Mouse (Mus musculus) E14TG2a.4 (cell line): Measurements from ENCODE around the gene Hist1h2ae.
A peak's percentile ranks its signal among the peaks of the same experiment; 100 is the strongest.
"Not testable (repeated sequence)": the region's sequence is repeated elsewhere in the genome, so short reads cannot be mapped to it uniquely, and the experiment has no call there.

Experiments used
- H3K27me3 ChIP-seq: 2 replicates; pipeline ENCODE4 v1.6.1; 2014; ENCODE audit warnings: low read length, control low read depth; ENCODE audit not compliant: insufficient read depth
- H3K36me3 ChIP-seq: 2 replicates; pipeline ENCODE4 v1.6.1; 2014; ENCODE audit warnings: low read length, control low read depth; ENCODE audit not compliant: insufficient read depth
- H3K4me1 ChIP-seq: replicated peaks from 2 replicates; pipeline ENCODE4 v1.6.1; 2014; ENCODE audit warnings: low read depth, low read length, control low read depth
- H3K4me3 ChIP-seq: replicated peaks from 2 replicates; pipeline ENCODE4 v1.5.1; 2014; ENCODE audit warnings: mild to moderate bottlenecking, low read length
- H3K9me3 ChIP-seq: 2 replicates; pipeline ENCODE4 v1.6.1; 2014; ENCODE audit warnings: low read length, control low read depth
- CTCF ChIP-seq: conservative IDR thresholded peaks from 2 replicates; pipeline ENCODE4 v1.5.1; 2014; ENCODE audit warnings: low read length
- NANOG ChIP-seq: IDR thresholded peaks from 2 replicates; pipeline ENCODE4 v1.6.1; 2014; ENCODE audit warnings: borderline replicate concordance, low read length, mixed read lengths
- POU5F1 ChIP-seq: IDR thresholded peaks from 2 replicates; pipeline ENCODE4 v1.6.1; 2014; ENCODE audit warnings: low read length, borderline replicate concordance

The Hist1h2ae gene

GRCm38 (mm10) chr13:23556906-23557305 lies 14.1 kb downstream of the Hist1h2ae start:
- no peaks in the 10 kb centered on the region for H3K27me3 ChIP-seq
- no peaks in the 10 kb centered on the region for H3K36me3 ChIP-seq
- H3K4me3 ChIP-seq, result no peak overlapping the region
- peaks cover 28% of the 10 kb centered on the region for H3K4me1 ChIP-seq
- TF ChIP-seq CTCF (no peak), NANOG (no peak), POU5F1 (no peak)
- no peaks in the 10 kb centered on the region for H3K9me3 ChIP-seq

- Histone ChIP-seq H3K27me3 (no peaks in the 10 kb centered on the region), H3K9me3 (no peaks in the 10 kb centered on the region), H3K4me3 (peak overlapping the region; percentile 78), H3K36me3 (no peaks in the 10 kb centered on the region), H3K4me1 (peaks cover 28% of the 10 kb centered on the region)
- TF ChIP-seq NANOG (no peak), POU5F1 (no peak), CTCF (no peak)
Observed at GRCm38 (mm10) chr13:23555839-23556416, 15.1 kb downstream of the Hist1h2ae start.

GRCm38 (mm10) chr13:23554925-23555838 lies 15.8 kb downstream of the Hist1h2ae start:
- Histone ChIP-seq H3K9me3 (no peaks in the 10 kb centered on the region), H3K4me3 (peak overlapping the region; percentile 78), H3K36me3 (no peaks in the 10 kb centered on the region), H3K27me3 (no peaks in the 10 kb centered on the region), H3K4me1 (peaks cover 29% of the 10 kb centered on the region)
- TF ChIP-seq POU5F1 (no peak), CTCF (no peak), NANOG (no peak)

GRCm38 (mm10) chr13:23554393-23554792 lies 16.6 kb downstream of the Hist1h2ae start:
- H3K36me3 ChIP-seq, result no peaks in the 10 kb centered on the region
- no peak for TF ChIP-seq POU5F1
- TF ChIP-seq CTCF, result no peak
- TF ChIP-seq NANOG, result no peak
- no peaks in the 10 kb centered on the region for H3K9me3 ChIP-seq
- peaks cover 30% of the 10 kb centered on the region for H3K4me1 ChIP-seq
- no peaks in the 10 kb centered on the region for H3K27me3 ChIP-seq
- H3K4me3 ChIP-seq, result peak overlapping the region; percentile 78

GRCm38 (mm10) chr13:23552962-23553361 lies 18.1 kb downstream of the Hist1h2ae start, which contains the start of gene Hist1h1d:
Hist1h1d (plus strand) TSS chr13:23553262.
- Histone ChIP-seq H3K36me3 (no peaks in the 10 kb centered on the region), H3K9me3 (no peaks in the 10 kb centered on the region), H3K4me1 (peaks cover 30% of the 10 kb centered on the region), H3K27me3 (no peaks in the 10 kb centered on the region), H3K4me3 (peak within 1 kb of the TSS; percentile 75)
- no peak for TF ChIP-seq CTCF
- TF ChIP-seq NANOG, result no peak
- TF ChIP-seq POU5F1, result no peak

GRCm38 (mm10) chr13:23551931-23552914 lies 18.8 kb downstream of the Hist1h2ae start:
- H3K27me3 ChIP-seq, result no peaks in the 10 kb centered on the region
- H3K36me3 ChIP-seq, result no peaks in the 10 kb centered on the region
- peaks cover 27% of the 10 kb centered on the region for H3K4me1 ChIP-seq
- no peaks in the 10 kb centered on the region for H3K9me3 ChIP-seq
- H3K4me3 ChIP-seq, result peak overlapping the region; percentile 75
- TF ChIP-seq CTCF (no peak), NANOG (no peak), POU5F1 (no peak)

GRCm38 (mm10) chr13:23551146-23551834 lies 19.7 kb downstream of the Hist1h2ae start, which contains the start of gene Hist1h4f:
Hist1h4f (minus strand) TSS chr13:23551648.
- H3K27me3 ChIP-seq, H3K36me3 ChIP-seq, H3K9me3 ChIP-seq: not testable (repeated sequence)
- Histone ChIP-seq H3K4me1 (peaks cover 26% of the 10 kb centered on the region), H3K4me3 (peak within 1 kb of the TSS; percentile 75)
